Mouse (Mus musculus) ES-Bruce4 (cell line): ENCODE measurements around the gene Telo2.

Experiments used
- CTCF ChIP-seq: IDR thresholded peaks from one replicate; pipeline ENCODE4 v1.8.1; 2011; ENCODE audit warnings: low read depth, low read length
- POLR2A ChIP-seq: IDR thresholded peaks from one replicate; pipeline ENCODE4 v1.8.1; 2011; ENCODE audit warnings: low read length; ENCODE audit not compliant: insufficient read depth

DNA sequence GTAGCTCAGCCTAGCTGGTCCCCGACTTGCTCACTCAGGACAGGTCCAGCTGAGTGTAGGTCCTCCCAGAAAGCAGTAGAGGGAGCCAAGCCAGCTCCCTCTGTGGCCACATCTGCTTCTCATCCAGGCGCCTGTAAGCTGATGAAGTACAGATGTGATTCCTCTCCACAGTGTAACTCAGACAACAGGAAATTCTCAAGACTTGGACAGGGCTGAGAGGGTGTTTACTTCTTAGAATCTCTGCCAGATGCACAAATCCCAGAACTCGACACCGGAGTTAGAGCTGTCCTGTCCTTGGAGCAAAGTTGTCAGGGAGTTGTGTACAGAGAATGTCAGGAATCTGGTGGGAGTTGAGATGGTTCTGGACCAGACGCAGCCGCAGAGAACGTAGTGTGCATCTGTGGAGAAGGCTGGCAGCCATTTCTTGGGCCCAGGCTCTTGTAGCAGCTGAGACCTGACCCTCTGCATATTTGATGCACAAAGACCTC lies 32.3 kb downstream of the Telo2 start, which contains the start of gene Tmem204:
- TF ChIP-seq CTCF, result peak; percentile 30
- TF ChIP-seq POLR2A, result no peak
